Mouse (Mus musculus): Measurements from ENCODE around the gene Papss1. TPM values are rescaled to one million over a fixed set of nuclear protein-coding genes. Genes with fewer than 3 reads are reported as not detected.

Papss1 gene
- polyA plus RNA-seq, 1 experiment from 2014 or later: 94.3 TPM

DNA sequence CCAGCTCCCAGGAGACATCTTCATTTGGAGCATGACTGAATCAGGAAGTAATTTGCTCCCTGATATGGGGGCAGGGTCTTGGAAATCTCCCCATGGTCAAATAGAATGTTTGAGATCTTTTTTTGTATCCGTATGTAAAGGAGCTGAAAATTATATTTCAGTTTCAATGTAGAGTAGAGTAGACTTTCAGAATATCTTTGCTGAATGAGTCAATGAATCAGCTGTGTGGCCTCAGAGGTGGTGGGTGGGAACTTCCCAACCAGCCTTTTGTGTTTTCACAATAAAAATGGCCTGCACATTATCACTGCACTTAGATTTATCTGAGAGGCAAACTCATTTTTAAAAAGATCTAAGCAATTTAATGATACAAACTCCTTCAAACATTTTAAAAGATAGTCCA, 58.6 kb downstream of the Papss1 start:
- no peak overlapping the region for H3K27ac ChIP-seq
- no peaks in the 10 kb centered on the region for H3K9me3 ChIP-seq
- no peaks in the 10 kb centered on the region for H3K27me3 ChIP-seq (replicated peaks)
- H3K9ac ChIP-seq: no peak overlapping the region
- 92% methylated on average over 1 of the region's 1 CpGs for WGBS
- no peak overlapping the region for H3K4me2 ChIP-seq
- peaks cover 16% of the 10 kb centered on the region; the same call in 1 of the 2 replicates for H3K36me3 ChIP-seq
- H3K4me1 ChIP-seq: no peaks in the 10 kb centered on the region
- no peak overlapping the region for H3K4me3 ChIP-seq (replicated peaks)
- no peak for ATAC-seq (ENCODE audit: insufficient read depth, low FRiP score, low read depth)

DNA sequence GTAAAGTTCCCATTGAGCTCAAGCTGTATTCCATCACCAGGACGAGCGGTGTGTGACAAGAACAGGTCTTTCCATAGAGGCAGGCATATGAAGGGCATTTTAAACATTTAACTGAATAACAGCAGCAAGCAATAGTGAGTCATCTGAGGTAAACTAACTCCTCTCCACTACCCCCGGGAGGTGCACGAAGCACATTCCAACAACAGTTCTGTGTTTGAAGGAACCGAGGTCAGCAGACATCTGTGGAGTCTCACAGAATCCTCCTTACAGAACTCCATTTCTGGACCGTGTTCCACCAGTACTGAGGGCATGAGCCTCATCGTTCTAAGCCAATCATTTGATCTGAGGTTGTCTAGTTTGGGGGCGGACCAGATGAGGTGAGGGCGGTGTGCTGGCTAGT, 59.5 kb downstream of the Papss1 start:
- no peak overlapping the region for H3K27ac ChIP-seq
- H3K9ac ChIP-seq: no peak overlapping the region
- peaks cover 14% of the 10 kb centered on the region; the same call in 1 of the 2 replicates for H3K36me3 ChIP-seq
- ATAC-seq (ENCODE audit: insufficient read depth, low FRiP score, low read depth): no peak
- H3K27me3 ChIP-seq (replicated peaks): no peaks in the 10 kb centered on the region
- no peak overlapping the region for H3K4me2 ChIP-seq
- no peaks in the 10 kb centered on the region for H3K4me1 ChIP-seq
- 75% methylated on average over 9 of the region's 9 CpGs for WGBS
- H3K9me3 ChIP-seq: no peaks in the 10 kb centered on the region
- no peak overlapping the region for H3K4me3 ChIP-seq (replicated peaks)

DNA sequence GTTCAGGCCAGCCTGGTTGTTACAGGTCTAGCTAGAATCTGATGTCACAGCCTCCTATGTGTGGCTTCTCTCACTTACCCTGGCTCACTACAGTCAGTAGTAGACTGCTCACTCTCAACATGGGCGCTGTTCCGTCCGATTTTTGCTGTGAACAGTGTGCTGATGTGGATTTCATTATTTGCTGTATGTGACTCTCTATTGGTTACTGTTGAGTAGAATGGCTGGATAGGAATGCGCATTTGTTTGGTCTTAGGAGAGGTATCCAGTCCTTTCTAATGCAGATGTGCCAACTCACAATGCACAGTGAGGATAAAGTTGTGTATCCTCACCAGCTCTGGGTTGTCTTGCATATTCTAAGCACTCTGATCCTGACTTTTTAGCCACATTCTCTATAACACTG, 62.9 kb downstream of the Papss1 start:
- no peaks in the 10 kb centered on the region for H3K4me1 ChIP-seq
- H3K27ac ChIP-seq: no peak overlapping the region
- no peak overlapping the region for H3K4me2 ChIP-seq
- no peak overlapping the region for H3K4me3 ChIP-seq (replicated peaks)
- H3K9me3 ChIP-seq: no peaks in the 10 kb centered on the region
- 97% methylated on average over 4 of the region's 4 CpGs for WGBS
- peaks cover 11% of the 10 kb centered on the region; the same call in 1 of the 2 replicates for H3K36me3 ChIP-seq
- no peak for ATAC-seq (ENCODE audit: insufficient read depth, low FRiP score, low read depth)
- no peak overlapping the region for H3K9ac ChIP-seq
- H3K27me3 ChIP-seq (replicated peaks): no peaks in the 10 kb centered on the region

DNA sequence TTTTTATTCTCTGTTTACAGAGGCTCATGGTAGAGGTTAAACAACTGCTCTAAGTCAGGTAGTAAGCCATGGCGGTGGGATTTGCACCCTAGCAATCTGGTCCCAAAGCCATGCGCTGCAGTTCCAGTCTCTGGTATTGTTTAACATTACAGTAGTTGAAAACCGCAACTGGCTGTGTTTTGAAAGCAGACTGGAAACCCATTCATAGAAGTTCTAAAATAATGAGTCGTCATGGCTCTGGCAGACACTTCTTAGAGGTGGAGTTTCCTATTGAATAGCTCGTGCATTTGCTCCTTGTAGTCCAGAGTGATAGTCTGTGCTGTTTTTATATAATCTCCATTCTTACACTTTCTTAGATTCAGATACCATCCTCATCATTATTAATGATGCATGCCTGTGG, 63.7 kb downstream of the Papss1 start:
- Histone ChIP-seq H3K9ac (no peak overlapping the region), H3K27ac (no peak overlapping the region), H3K4me2 (no peak overlapping the region), H3K27me3 (replicated peaks) (no peaks in the 10 kb centered on the region), H3K9me3 (no peaks in the 10 kb centered on the region), H3K4me3 (replicated peaks) (no peak overlapping the region), H3K36me3 (peaks cover 11% of the 10 kb centered on the region; the same call in 1 of the 2 replicates), H3K4me1 (no peaks in the 10 kb centered on the region)
- no peak for ATAC-seq (ENCODE audit: insufficient read depth, low FRiP score, low read depth)
- WGBS: 62% methylated on average over 5 of the region's 5 CpGs

DNA sequence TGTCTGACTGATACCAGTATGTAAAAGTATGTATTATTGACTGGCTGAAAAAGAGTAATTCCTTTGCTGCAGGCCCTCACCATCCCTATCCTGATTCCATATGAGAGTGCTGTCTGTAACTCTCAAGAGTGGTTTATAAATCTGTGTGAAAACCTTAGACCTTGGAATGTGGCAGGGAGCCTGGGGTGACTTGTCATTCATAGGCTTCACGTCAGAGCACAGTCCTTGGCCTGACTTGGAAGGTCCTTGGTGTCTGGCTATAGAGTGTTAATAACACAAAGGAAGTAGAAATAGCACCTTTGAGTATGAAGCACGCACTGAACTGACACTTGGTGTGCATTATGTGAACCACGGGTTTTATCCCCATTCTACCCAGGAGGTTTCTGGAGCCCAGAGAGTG, 64.4 kb downstream of the Papss1 start:
- WGBS: 82% methylated on average over 3 of the region's 3 CpGs
- peaks cover 6% of the 10 kb centered on the region; the same call in 1 of the 2 replicates for H3K36me3 ChIP-seq
- no peak overlapping the region for H3K27ac ChIP-seq
- ATAC-seq (ENCODE audit: insufficient read depth, low FRiP score, low read depth): no peak
- H3K27me3 ChIP-seq (replicated peaks): no peaks in the 10 kb centered on the region
- no peak overlapping the region for H3K4me2 ChIP-seq
- H3K9me3 ChIP-seq: no peaks in the 10 kb centered on the region
- no peak overlapping the region for H3K9ac ChIP-seq
- H3K4me1 ChIP-seq: no peaks in the 10 kb centered on the region
- H3K4me3 ChIP-seq (replicated peaks): no peak overlapping the region

DNA sequence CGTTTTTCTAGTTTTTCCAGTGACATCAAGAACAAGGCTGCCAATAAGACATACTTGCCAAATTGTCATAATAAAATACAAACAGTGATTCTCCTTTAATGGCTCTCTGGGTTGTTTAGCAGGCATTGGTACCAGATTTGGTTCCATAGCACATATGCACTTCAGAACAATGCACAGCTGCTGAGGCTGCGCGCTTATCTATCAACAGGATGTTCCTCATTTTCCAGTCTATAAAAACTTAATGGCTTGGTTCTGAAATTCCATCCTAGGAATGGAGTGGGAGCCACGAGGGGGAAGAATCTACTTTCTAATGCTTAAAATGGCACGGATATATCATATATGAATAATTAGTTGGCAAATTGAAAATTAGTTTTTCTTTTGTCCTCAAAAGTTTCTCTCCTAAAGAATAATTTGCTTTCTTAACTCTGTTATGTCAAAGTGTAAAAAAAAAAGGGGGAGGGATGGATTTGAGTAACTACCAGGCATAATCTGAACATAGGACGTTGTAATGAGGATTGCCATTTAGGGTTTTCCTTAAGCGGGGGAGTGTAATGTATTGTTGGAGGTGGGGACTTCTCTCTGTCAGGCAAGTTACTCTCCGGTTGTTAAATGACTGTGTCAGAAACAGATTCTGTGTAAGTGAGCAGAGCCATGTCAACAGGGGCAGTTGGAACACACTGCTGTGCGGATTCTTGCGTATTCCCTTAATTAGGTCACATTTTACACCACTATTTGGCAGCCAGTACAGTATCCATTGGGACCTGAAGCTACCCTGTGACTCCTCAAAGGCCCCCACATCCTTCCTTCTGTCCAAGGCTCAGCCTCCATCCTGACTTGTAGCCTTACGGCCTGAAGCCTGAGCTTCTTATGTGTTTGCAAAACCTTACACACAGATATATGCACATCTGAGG, 66.1 kb downstream of the Papss1 start:
- H3K4me2 ChIP-seq: no peak overlapping the region
- no peaks in the 10 kb centered on the region for H3K9me3 ChIP-seq
- peaks cover 4% of the 10 kb centered on the region; the same call in 1 of the 2 replicates for H3K36me3 ChIP-seq
- ATAC-seq (ENCODE audit: insufficient read depth, low FRiP score, low read depth): no peak
- 78% methylated on average over 11 of the region's 11 CpGs for WGBS
- no peak overlapping the region for H3K9ac ChIP-seq
- H3K27ac ChIP-seq: no peak overlapping the region
- no peaks in the 10 kb centered on the region for H3K27me3 ChIP-seq (replicated peaks)
- no peak overlapping the region for H3K4me3 ChIP-seq (replicated peaks)
- H3K4me1 ChIP-seq: no peaks in the 10 kb centered on the region

DNA sequence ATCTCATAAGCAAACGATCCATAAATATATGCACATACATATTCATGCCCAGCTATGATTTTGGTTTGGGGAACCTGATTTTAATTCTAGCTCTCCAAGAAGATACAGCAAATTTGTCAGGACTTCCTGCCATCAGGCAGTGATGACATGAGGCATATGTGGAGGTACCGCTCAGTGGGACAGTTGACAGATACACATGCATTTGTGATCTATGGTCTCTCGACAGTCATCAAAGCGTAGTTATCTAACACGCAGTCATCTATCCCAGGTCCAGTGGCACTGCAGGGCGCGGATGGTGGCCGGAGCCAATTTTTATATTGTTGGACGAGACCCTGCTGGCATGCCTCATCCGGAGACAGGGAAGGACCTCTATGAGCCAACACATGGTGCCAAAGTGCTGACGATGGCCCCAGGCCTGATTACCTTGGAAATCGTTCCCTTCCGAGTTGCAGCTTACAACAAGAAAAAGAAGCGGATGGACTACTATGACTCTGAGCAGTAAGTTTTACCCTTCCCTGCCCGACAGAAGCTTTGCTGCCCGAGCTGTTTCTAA, 66.8 kb downstream of the Papss1 start:
- no peaks in the 10 kb centered on the region for H3K27me3 ChIP-seq (replicated peaks)
- WGBS: 92% methylated on average over 16 of the region's 16 CpGs
- no peaks in the 10 kb centered on the region for H3K9me3 ChIP-seq
- no peak overlapping the region for H3K4me3 ChIP-seq (replicated peaks)
- no peak for ATAC-seq (ENCODE audit: insufficient read depth, low FRiP score, low read depth)
- no peak overlapping the region for H3K27ac ChIP-seq
- no peak overlapping the region for H3K4me2 ChIP-seq
- H3K4me1 ChIP-seq: no peaks in the 10 kb centered on the region
- no peak overlapping the region for H3K9ac ChIP-seq
- H3K36me3 ChIP-seq: peaks cover 4% of the 10 kb centered on the region; the same call in 1 of the 2 replicates

DNA sequence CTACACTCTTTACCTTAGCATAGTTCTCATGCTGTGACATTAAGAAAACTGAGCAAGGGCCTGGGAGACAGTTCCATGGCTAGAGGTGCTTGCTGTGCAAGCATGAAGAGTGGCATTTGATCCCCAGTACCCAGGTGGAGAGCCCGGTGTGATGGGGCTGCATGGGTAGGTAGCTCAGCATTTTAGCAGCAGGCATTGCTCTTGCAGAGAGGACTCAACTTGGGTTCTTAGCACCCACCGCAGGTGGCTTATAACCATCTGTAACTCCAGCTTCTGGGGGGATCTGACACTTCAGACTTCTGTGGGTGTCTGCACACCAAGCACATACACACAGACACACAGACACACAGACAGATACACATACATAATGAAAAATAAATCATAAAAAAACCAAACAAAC, 69.5 kb downstream of the Papss1 start:
- Histone ChIP-seq H3K4me2 (no peak overlapping the region), H3K36me3 (no peaks in the 10 kb centered on the region), H3K4me1 (no peaks in the 10 kb centered on the region), H3K27ac (no peak overlapping the region), H3K9me3 (no peaks in the 10 kb centered on the region), H3K27me3 (replicated peaks) (no peaks in the 10 kb centered on the region), H3K9ac (no peak overlapping the region), H3K4me3 (replicated peaks) (no peak overlapping the region)
- WGBS: 93% methylated on average over 2 of the region's 2 CpGs
- no peak for ATAC-seq (ENCODE audit: insufficient read depth, low FRiP score, low read depth)

DNA sequence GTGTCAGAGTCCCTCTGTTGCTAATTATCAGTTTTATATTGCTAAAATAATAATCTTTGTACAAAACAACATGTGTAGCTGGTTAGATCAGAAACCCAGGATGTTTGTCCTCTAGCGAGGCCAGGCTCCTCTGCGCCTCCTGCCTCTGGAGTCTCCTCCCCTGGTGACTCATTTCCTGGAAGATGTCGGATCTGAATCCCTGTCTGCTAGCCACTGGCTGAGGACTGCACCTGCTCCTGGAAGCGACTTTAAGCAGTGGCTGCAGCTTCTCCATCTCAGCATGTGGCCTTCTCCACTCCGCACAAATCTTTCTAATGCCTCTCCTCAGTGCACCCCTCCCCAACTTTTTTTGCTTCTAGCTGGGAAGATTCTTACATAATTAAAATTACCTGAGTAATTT, 71.6 kb downstream of the Papss1 start:
- H3K4me1 ChIP-seq: no peaks in the 10 kb centered on the region
- H3K4me2 ChIP-seq: no peak overlapping the region
- H3K9ac ChIP-seq: no peak overlapping the region
- 67% methylated on average over 5 of the region's 5 CpGs for WGBS
- H3K9me3 ChIP-seq: no peaks in the 10 kb centered on the region
- no peaks in the 10 kb centered on the region for H3K36me3 ChIP-seq
- no peak for ATAC-seq (ENCODE audit: insufficient read depth, low FRiP score, low read depth)
- H3K27ac ChIP-seq: no peak overlapping the region
- H3K4me3 ChIP-seq (replicated peaks): no peak overlapping the region
- no peaks in the 10 kb centered on the region for H3K27me3 ChIP-seq (replicated peaks)

DNA sequence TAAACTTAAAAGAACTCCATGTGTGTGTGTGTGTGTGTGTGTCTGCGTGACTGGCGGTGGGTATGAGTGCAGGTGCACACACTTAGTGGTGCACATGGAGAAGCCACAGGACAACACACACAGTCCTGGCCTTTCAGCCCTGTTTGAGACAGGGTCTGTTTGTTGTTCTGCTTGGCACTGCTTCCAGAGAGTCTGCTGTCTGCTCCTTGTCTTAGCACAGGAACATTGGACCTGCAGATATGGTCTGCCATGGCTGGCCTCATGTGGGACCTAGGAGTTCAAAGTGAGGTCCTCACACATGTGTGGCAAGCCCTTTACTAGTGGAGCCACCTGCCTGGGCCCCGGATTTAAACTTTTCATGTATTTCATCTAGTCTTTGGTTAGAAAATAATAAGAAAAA, 72.4 kb downstream of the Papss1 start:
- Histone ChIP-seq H3K4me1 (no peaks in the 10 kb centered on the region), H3K27ac (no peak overlapping the region), H3K36me3 (no peaks in the 10 kb centered on the region), H3K4me2 (no peak overlapping the region), H3K4me3 (replicated peaks) (no peak overlapping the region), H3K9me3 (no peaks in the 10 kb centered on the region), H3K9ac (no peak overlapping the region), H3K27me3 (replicated peaks) (no peaks in the 10 kb centered on the region)
- no peak for ATAC-seq (ENCODE audit: insufficient read depth, low FRiP score, low read depth)
- WGBS: 88% methylated on average over 3 of the region's 3 CpGs

DNA sequence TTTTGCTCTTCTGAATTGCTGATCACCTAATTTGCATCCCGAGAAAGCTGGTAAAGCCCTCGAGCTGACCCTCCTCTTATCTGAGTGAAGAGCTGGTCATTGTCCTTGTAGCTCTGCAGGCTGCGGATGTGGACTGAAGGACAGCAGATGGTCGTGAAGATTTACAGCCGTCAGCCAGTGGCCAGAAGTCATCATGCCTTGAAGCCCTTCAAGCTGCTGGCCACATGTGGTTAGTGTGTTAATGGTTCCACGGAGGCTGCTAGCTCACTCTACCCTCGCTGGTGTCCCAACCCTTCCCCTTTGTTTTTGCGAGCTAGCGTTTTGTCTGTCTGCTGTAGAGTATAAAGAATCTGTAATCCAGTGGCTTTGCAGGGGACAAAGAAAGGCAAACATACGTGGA, 73.1 kb downstream of the Papss1 start:
- Histone ChIP-seq H3K36me3 (peaks cover under 1% of the 10 kb centered on the region; the same call in 1 of the 2 replicates), H3K27me3 (replicated peaks) (no peaks in the 10 kb centered on the region), H3K9me3 (no peaks in the 10 kb centered on the region), H3K4me1 (no peaks in the 10 kb centered on the region), H3K27ac (no peak overlapping the region), H3K4me3 (replicated peaks) (no peak overlapping the region), H3K4me2 (no peak overlapping the region), H3K9ac (no peak overlapping the region)
- WGBS: 35% methylated on average over 10 of the region's 10 CpGs
- ATAC-seq (ENCODE audit: insufficient read depth, low FRiP score, low read depth): no peak

DNA sequence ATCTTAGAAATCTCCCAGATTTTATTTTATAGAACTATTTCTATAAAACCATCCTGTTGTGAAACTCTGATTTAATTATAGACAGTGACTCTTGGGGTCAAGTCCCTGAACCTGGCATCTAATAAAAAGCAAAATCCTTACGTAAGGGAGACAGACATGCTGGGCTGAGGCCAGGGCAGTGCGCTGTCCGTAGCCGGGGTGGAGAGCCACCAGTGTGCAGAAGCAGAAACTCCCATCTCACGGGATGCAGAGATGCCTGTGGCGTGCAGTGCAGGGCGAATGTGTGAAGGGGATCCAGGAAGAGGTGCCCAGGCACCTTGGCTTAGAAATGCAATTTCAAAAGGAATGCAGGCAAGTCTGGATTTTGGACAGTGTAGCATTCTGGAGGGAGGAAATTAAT, 73.6 kb downstream of the Papss1 start:
- H3K27me3 ChIP-seq (replicated peaks): no peaks in the 10 kb centered on the region
- 75% methylated on average over 7 of the region's 7 CpGs for WGBS
- H3K4me2 ChIP-seq: no peak overlapping the region
- H3K9me3 ChIP-seq: no peaks in the 10 kb centered on the region
- H3K4me3 ChIP-seq (replicated peaks): no peak overlapping the region
- H3K4me1 ChIP-seq: no peaks in the 10 kb centered on the region
- H3K27ac ChIP-seq: no peak overlapping the region
- no peak overlapping the region for H3K9ac ChIP-seq
- peaks cover 5% of the 10 kb centered on the region; the same call in 1 of the 2 replicates for H3K36me3 ChIP-seq
- ATAC-seq (ENCODE audit: insufficient read depth, low FRiP score, low read depth): no peak
